ENCODE assay signal across 16 mouse cellular contexts in genomic region chr11:49893806-49894205, GRCm38 (mm10). TPM values are rescaled to one million over a fixed set of nuclear protein-coding genes. Genes with fewer than 3 reads are reported as not detected.
"Had no signal": no experiment of that assay in that cellular context is flagged by ENCODE, and none has a peak within 500 bp of the region (broad histone marks: within the 10 kb centered on the region; RNA-seq: fewer than 3 reads in every experiment).

No protein-coding gene starts in this region.

- H3K9ac ChIP-seq: limb, embryonic 12.5 days; liver, embryonic 13.5 days; liver, postnatal 0 days; lung, embryonic 15.5 days; midbrain, embryonic 13.5 days; neural tube, embryonic 12.5 days had no signal

- H3K27me3 ChIP-seq: lung, embryonic 15.5 days; midbrain, embryonic 13.5 days; neural tube, embryonic 12.5 days had no signal

- DNase-seq: kidney, postnatal 10 days; kidney, postnatal 4 days; liver; liver, embryonic 13.5 days; liver, postnatal 0 days; lung, postnatal 14 days; right cerebral cortex, postnatal 25 days; thymus, postnatal 36 days had no signal

- H3K4me2 ChIP-seq: limb, embryonic 12.5 days; liver, embryonic 13.5 days; lung, embryonic 15.5 days; midbrain, embryonic 13.5 days; neural tube, embryonic 12.5 days had no signal

- H3K4me3 ChIP-seq: layer of hippocampus, adult 2 months; limb, embryonic 12.5 days; liver, embryonic 13.5 days; lung, embryonic 15.5 days; megakaryocyte, embryonic 14.5 days; midbrain, embryonic 13.5 days; neural tube, embryonic 12.5 days had no signal

- ATAC-seq: liver, postnatal 0 days; midbrain, embryonic 13.5 days had no signal

- H3K36me3 ChIP-seq: limb, embryonic 12.5 days; neural tube, embryonic 12.5 days had no signal

- H3K27ac ChIP-seq: layer of hippocampus, adult 2 months; limb, embryonic 12.5 days; liver, embryonic 13.5 days; lung, embryonic 15.5 days; macrophage; midbrain, embryonic 13.5 days; neural tube, embryonic 12.5 days had no signal

- H3K4me1 ChIP-seq: limb, embryonic 12.5 days; lung, embryonic 15.5 days; midbrain, embryonic 13.5 days; neural tube, embryonic 12.5 days had no signal

- H3K9me3 ChIP-seq: liver, embryonic 13.5 days; lung, embryonic 15.5 days; midbrain, embryonic 13.5 days had no signal

RNA-seq across cellular contexts. Expression of gene Rasgef1c, which starts 7.8 kb away (rescaled TPM):
- polyA plus RNA-seq: kidney, embryonic 14.5 days; liver, embryonic 13.5 days; liver, postnatal 0 days; macrophage had no signal
